Mouse (Mus musculus) MEL-GATA-1-ER (cell line): ENCODE measurements at regions not wholly inside any gene's neighbourhood (a gene's known extent, or its start where the extent isn't known, plus 50 kb on each side); places are given as distances from the start of the nearest gene placed in this dataset.

Experiments
- DNase-seq: peaks from one replicate; pipeline ENCODE4 v3.0.0-alpha.2; 2012; ENCODE audit warnings: low read depth; ENCODE audit errors: extremely low read depth

DNA sequence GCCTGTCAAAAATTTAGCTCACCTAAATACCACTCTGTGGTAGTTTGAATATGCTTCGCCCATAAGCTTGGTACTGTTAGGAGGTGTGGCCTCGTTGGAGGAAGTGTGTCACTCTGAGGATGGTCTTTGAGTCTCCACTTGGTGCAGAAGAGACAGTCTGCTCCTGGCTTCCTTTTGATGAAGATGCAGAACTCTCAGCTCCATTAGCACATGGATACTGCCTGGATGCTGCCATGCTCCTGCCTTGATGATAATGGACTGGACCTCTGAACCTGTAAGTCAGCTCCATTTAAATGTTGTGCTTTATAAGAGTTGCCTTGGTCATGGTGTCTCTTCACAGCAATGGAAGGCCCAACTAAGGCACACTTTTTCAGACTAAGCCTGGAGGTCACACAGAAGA, 56.9 kb upstream of the Pik3r1 start:
- no peak for DNase-seq

DNA sequence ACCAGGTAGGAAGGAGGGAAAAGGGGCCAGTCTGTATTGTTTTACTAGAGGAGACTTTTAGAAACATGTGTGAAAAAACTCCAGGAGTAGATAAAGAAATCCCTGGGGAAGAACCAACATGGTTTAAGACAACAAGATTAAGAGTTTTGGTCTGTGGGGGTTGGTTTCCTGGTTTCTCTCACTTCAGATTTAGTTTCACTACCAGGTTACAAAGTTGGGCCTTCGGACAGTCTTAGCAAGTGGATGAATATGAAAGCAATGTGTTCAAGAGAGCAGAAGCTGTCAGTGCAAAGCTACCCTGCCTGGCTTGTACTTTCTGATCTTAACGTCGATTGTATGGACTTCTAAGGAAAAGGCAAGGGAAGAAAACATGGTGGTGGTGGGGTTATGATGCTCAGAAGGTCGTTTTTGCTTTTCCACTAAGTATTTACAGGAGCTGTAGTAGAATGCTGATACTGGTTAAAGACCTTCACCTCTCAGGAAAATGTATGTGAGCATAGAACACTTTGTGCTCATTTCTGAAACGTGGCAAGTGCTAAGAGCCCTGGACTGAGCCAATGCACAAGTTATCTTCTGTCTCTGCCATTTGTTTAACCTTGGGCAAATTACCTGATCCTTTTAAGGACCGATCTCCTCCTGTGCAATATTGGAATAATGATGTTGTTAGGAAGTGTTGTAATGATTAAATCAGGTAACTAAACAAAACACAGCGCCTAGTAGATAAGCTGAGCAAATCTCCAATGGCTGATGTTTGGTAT, 64.0 kb upstream of the Pik3r1 start:
- DNase-seq: no peak

DNA sequence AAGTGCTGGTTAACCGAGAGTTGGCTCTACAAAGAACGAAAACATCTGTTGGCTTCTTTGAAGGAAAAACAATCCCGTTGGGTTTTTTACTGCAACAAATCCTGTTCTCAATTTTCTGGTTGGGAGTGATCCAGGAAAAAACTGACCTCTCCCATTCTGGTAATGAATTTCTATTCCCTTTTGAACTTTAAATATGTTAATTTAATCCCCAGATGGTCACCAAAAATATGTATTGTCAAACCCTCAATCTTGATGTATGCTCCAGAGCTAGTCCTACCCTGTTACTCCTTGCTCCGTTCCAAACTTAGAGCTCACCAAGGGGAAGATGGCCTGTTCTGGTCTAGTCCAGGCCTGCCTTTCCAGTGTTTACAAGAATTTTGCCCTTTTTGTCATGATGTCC, 66.5 kb upstream of the Pik3r1 start:
- no peak for DNase-seq

DNA sequence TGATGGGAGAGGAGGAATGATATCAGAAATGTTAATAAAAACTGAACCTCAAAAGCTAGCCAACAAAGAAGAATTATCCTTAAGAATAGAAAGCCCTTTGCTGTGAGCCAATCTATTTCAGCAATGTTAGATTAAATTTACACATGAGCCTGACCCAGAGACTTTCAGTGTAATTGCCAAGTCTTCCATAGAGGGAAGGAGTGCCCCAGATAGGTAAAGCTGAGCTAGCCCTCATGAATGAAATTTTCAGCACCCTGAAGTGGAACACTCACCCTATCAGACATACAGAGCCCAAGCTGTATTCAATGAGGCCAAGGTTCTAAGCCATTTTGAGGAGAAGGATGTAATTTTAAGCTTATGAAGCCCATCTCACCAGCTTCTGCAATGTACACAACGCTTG, 69.0 kb upstream of the Pik3r1 start:
- DNase-seq: no peak

DNA sequence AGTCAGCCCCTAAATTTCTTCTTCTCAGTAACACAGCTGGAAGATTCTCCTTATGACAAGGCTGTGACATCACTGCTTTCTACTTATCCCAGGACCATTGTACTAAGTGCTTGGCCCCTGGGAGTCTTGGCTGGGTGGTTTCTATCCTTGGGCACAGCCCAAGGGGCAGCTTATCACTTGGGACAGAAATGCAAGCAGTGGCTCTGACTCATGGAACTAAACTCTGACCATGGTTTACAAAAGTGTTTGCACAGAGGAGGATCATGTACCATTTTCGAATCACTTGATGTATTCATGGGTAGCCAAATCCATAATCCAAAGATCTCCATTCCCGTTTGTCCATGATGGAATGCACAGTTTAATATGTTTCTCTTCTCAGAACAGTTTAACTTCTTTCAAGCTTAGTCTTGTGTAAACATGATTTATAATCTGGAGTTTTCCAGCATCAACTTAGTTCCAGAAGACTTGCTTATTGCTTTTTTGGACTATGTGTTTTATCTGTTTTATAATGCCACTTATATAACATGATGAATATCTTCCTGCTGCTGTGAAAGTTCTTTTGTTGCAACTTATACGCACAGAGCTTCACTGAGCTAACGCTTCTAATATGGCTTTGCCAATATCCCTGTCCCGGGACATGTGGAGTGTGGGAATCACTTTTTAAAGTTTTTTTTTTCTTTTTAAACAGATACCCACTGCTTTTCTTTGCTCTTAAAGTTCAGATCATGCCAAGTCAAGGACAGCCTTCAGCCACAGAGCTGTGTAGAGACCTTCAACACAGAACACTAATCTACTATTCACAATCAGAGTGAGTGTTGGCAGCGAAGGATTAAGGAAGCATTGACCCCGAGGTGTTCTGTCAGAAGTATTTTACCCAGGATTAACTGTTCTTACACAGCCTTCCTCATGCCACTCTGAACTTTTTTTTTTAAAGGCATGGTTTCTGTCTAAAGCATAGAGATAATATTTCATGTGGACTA, 76.7 kb upstream of the Pik3r1 start:
- no peak for DNase-seq

DNA sequence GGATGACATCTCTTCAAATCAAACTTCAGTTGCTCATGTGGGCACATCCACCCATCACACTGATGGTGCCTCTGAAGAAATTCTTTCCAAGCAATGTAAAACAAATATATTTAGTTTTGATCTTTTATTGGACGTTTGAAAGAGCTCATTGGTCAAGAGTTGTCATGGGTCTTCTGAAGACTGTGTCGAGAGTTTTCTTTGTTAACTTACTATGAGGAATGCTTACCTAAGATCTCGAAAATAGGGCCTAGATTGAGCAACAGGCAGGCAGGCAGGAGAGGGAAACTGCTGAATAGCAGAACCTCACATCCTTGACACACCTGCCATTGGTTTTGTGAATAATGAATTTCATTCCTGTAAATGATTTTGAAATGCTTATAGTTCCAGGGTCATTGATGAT, 78.0 kb upstream of the Pik3r1 start:
- no peak for DNase-seq

DNA sequence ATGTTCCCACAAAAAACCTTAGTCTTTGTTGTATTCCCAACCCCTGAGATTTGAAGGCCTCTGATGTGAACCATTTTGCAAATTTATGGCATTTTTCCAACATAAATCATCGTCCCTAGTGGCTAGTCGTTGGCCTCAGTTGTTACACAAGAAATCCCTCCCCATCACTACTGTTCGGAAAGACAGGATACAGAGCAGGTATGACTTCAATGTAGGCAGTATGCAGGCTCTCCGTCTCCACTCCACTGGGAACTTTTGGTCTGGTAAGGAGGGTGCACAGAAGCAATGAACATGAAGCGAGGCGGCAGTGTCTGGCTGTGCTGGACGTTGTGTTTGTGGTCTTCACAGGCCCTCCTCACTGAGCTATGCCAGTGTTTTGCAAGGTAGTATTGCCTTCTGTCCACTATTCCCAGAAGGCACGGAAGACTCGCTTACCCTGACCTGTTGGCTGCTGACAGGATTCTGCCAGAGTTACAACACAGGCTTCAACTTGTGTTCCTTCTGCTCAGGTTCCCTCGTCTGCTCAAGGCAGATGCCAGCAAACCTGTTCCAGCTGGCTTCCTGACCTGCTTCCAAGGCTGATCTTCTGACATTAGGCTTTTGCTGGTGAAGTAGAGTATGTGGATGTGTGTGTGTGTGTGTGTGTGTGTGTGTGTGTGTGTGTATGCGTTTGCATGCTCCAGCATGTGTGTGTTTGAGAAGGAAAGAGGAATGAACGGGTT, 80.0 kb upstream of the Pik3r1 start:
- no peak for DNase-seq

DNA sequence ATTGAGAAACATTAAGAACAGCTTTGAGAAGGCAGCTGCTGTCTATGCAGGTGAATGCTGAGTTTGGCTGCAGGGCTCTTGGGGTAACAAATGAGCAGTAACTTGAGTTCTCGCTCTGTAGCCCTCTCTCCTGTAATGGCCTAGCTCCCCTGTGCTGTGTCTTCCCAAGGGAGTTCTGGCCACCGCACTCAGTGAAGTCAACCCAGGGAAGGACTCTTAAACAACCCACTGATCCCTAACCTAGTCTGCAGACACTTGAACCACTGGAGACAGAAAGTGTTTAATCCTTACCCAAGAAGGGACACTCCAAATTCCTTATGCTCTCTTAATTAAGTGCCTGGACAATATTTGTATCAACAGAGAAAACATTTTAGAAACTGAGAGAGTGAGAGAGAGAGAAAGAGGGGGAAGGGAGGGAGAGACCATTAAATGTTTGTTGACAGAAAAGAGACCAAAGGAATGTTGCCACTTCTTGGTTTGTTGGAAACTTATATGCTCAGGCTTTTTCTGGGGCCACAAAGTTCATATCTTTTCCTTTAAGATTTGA, 80.7 kb upstream of the Pik3r1 start:
- DNase-seq: no peak

DNA sequence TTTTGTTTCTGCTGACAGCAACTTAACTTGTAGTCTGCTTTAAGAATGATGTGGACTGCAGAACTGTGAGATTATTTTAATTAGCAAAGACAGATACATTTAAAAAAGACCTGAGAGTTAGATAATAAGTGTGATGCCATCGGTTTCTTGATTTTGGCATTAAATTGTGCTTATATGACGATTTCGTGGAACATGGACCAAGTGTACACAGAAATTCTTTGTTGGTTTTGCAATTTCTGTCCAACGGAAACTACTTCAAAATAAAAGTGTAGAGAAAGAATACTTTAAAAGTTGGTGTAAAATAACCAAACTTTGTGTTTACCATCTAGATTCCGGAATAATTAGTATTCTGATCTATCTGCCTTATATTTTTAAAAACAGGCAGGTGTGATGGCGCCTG, 81.4 kb upstream of the Pik3r1 start:
- no peak for DNase-seq

DNA sequence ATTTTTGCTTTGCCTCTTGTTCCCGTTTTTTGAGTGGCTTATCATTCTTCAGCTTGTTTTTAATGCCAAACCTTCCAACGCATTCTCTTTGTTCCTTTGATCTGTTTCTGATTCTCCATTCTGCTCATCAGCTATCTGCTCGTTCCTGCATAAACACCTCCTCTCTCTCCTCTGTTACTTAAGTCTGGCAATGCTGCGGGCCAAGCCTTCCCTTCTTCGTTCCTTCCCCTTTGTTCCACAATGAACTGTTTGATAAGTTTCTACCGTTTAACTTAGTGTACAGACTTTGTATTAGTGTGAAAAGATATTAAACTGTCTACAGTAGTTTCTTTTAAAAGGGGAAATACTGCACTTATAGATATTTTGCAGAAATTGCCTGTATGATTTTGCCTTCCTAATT, 83.3 kb upstream of the Pik3r1 start:
- DNase-seq: peak; percentile 70

DNA sequence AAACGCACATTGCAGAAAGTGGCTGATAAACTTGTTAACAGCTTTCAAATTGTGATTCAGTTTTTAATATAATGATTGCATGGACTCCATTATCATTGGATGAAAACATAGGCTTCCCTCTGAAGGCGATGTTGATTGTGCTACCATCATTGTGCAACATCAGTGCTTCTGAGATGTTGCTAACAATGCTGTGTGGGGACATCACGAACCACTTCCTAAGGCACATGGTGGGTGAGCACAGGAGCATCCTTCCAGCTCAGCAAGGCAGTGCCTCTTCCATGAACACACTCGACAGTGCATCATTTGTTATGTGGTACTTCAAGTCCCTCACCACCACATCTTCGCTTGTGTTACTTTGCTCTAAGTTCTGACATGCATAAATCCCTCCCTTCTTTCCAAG, 84.9 kb upstream of the Pik3r1 start:
- DNase-seq: no peak

DNA sequence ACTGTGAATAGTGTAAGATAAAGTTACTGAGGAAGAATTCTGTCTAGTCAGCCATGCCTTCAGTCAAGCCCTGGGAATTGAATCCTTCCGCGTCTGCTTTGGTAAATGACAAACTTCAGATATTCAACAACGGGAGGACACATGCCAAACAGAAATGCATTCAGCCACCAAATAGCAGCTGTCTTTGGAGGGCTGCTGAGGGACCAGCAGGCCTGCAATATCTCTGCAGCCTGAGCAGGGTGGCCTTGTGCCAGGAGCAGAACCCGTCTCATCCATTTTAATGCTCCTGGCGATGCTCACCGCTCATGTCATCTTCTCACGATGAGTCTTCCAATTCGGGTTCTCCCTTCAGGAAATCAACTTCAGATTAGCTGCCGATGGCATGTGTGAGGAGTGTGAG, 87.1 kb upstream of the Pik3r1 start:
- no peak for DNase-seq

DNA sequence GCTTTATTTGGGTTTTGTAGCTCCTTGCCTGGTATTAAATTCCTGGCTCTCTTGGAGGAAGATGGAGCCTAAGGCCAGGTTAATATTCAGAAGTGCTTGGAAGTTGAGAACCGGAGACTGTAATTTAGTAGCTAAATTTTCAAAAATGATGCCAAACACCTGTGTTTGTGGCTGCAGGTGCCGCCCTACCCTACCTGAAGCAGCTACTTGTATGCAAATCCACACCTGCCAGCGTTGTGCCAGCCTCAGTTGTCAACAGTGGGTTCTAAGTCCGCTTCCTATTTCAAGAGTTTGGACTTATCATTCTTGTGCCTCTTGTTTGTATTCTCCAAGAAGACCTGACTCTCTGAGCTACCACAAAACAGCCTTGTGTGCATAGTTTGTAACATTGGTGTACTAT, 92.7 kb upstream of the Pik3r1 start:
- no peak for DNase-seq

DNA sequence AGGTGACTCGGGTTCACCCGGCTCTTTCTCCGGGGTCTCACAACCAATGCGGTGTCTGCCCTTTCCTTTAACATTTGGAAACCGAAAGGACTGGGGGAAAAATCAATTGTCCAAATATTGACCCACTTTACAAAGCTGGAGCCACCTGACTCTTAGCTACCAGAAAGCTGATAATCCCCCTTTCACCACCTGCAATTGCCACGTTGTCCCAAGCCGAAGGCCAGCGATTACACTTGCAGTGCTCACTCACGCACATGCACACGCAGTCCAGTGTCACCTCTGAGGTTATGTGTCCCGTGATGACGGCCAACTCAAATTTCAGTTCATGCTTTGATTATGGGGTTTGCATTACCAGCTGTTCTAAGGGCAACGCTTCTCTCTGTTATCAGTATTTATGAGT, 94.0 kb upstream of the Pik3r1 start:
- DNase-seq: no peak

DNA sequence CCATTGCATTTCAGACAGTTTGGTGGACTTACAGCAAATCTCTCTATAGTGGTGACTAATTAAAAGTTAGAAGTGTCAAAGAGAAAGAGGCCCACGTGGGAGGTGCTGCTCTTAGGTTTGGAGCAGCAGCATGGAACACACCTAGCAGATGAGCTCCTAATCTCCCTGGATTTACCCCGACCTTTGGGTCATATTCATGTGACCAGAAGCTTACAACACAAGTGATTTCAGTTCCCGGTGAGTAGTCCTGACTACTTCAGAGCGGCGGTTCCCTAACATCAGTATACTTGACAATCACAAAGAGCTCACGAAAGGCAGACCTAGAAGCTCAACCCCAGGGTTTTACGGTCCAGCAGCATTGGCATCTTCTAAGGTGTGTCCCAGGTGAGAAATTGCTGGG, 95.0 kb upstream of the Pik3r1 start:
- DNase-seq: no peak

DNA sequence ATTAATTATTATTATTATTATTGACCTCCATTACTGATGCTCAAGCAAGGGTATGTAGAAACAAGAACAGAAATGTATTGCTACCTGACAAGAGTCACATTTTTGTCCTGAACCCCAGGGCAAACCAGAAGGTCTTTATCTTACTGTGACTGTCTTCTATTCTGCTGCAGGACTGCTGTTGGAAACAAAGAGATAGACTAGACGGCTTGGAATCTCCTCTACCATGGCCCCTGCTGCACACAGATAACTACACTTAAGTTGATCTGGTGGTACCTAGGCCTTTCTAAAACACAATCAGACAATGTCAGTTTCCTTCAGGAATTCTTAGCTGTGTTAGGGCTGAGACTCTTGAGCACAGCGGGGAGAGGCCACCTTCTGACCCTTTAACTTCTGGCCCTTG, 95.6 kb upstream of the Pik3r1 start:
- DNase-seq: peak; percentile 38

DNA sequence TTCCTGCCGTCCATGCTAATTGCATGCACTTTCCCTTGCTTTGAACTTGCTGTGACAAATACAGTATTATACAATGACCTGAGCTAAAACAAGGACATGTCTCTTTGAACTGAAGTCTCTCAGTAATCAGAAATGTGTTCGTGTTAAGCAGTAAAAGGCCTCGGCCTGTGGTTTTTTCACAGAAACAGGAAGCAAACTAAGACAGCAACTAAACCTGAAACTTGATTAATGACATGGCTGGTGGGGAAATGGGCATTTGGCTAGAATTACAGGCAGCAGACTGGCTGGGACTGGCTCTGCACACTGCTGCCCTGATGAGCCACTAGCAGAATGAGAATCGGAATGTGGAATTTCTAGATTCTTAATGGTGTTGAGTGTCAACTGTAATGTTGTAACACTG, 98.8 kb upstream of the Pik3r1 start:
- peak; percentile 56 for DNase-seq

DNA sequence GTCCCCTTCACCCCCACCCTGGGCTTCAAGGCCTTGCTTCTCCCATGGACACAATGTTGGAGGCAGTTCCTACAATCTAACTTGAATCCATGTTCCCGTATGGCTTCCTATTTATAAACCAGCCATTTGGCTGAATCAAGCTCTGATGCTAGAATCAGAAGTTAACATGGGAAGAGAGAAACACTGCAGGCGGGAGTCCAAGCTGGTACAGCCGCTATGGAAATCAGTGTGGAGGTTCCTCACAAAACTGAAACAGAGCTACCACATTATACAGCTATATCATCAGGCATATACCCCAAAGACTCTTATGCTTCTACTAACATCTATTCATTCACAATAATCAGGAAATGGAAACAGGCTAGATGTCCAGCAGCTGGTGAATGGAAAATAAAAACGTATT, 106.7 kb upstream of the Pik3r1 start:
- DNase-seq: no peak

DNA sequence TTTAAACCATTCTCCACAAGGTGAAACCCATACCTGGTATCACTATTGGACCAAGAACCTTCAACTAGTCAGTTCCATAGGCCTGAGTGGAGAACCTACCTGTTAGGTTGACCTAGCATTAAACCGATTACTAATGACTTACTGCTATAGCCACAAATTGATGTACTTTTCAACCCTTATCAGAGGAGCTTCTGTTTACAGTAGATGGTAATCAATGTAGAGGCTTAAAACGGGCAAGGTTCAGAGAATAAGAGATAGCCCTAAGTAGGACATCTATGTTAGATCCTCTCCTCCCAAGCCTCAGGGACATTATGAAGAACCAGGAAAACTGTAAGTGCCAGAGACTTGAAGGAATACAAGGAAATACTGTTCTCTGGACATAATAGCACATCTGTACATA, 108.1 kb upstream of the Pik3r1 start:
- DNase-seq: no peak

DNA sequence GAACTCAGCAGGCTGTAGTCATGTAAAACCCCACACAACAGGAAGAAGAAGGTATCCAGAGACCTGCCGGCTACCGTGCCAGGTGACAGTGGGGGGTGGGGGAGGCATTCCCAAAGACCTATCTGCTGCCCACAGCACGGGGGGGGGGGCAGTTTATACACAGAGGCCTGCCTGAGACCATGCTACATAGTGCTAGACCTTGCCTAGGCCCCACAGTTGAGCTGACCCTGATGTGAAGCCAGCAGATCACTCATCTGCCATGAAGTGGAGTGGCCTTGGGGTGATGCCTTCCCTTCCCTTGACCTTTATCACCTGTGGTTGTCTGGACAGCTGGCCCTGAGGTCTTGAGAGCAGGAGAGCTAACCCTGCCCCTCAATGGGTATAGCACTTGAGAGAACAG, 108.6 kb upstream of the Pik3r1 start:
- DNase-seq: no peak

DNA sequence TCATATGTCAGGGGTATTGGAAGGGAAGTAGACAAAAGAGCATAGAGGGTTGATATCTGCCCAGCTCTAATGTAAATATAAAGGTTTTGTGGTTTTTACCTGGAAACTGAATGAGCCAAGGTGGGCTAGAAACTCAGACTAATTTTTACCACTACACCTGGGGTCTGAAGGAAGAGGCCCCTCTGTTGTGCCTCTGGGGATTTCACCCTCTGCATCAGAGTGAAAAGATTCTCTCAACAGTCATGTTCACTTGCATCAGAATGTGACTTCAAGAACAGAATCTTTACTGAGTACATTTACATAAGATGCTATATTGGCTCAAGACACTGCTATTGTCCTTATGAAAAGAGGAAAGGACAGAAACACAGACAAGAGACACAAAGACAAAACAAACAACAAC, 110.2 kb upstream of the Pik3r1 start:
- no peak for DNase-seq

DNA sequence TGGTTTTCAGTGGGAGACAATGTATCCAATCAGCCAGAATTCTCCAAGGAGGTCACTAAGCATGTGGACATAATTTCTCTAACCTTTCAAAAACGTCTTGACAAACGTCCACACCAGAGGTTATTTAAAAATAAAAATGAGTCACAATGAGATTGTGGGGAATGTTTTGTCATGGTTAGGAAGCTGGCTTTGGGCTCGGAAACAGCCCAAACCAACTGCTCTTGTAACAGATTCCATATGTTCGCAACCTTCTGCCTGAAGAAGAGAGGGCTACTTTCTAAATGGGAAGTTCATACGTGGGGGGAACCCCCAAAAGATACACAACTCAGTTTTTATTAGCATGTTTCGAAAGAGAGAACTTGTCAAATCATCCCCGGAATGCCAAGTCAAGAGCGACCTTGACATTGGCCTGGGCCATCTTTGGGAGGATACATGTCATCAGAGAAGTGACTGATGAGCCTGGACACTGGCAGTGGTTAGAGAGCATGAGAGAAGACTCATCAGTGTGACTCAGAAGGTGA, 111.6 kb upstream of the Pik3r1 start:
- no peak for DNase-seq
